Mouse (Mus musculus) gastrocnemius, adult 8-10 months (tissue): ENCODE results near the gene Kcnb1. TPM values are rescaled to one million over a fixed set of nuclear protein-coding genes. Genes with fewer than 3 reads are reported as not detected.

ENCODE experiments used
- DNase-seq, 2 experiments: peaks; one replicate each; pipeline ENCODE4 v3.0.0; 2022; ENCODE audit warnings: low spot score in 2 of 2
- total RNA-seq, 4 experiments: library from RNA; stranded (reverse); gene quantifications; 2 replicates each; pipeline ENCODE4 v1.2.4; 2022

The Kcnb1 gene
- total RNA-seq, 4 experiments from 2014 or later: 15.8 to 28.1 (median 25.7) TPM

- DNase-seq: no peak
These were observed 22.3 kb downstream of the Kcnb1 start for GRCm38 (mm10) chr2:167167515-167168212.

GRCm38 (mm10) chr2:167163600-167163999, 26.4 kb downstream of the Kcnb1 start:
- no peak for DNase-seq

DNA sequence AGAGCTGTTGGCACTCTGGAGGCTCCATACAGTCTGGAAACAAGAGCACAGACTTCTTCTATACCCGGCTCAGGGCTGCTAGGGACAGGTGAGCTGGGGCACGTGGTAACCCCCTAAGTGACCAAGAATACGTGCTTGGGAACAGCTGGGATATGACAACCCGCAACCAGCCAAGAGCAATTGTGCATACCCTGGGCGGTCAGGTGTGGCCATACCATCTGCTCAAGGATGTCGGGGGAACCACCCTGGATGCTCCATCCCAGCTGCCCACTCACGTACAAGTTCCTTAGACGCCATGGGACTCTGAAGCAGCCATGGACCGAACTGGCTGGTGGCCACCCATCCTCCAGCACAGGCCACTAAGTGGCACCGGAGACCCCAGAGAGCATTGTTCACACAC, 26.8 kb downstream of the Kcnb1 start:
- DNase-seq: no peak

GRCm38 (mm10) chr2:167162516-167163021, 27.4 kb downstream of the Kcnb1 start:
- DNase-seq: peak in 1 of 2 experiments; percentile 34

DNA sequence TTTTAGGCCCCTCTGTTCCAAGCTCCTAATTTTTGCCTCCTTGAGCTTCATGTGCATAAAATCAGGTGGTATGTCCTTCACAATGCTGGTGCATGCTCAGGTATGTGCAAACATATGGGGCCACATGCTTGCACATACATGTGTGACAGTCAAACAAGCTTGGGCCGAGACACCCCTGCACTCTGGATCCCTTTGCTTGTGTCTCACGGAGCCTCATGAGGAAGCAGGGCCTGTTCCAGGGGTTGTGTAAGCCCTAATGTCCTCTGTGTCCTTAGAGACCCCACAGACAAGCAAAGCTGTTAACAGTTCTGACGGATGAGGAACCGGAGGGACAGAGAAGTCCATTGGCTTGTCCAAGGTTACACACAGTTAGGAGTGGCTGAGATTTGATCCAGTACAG, 30.2 kb downstream of the Kcnb1 start:
- DNase-seq: no peak

- no peak for DNase-seq
These were observed 31.2 kb downstream of the Kcnb1 start for GRCm38 (mm10) chr2:167158780-167159179.

GRCm38 (mm10) chr2:167156118-167156715, 33.7 kb downstream of the Kcnb1 start:
- no peak for DNase-seq

DNA sequence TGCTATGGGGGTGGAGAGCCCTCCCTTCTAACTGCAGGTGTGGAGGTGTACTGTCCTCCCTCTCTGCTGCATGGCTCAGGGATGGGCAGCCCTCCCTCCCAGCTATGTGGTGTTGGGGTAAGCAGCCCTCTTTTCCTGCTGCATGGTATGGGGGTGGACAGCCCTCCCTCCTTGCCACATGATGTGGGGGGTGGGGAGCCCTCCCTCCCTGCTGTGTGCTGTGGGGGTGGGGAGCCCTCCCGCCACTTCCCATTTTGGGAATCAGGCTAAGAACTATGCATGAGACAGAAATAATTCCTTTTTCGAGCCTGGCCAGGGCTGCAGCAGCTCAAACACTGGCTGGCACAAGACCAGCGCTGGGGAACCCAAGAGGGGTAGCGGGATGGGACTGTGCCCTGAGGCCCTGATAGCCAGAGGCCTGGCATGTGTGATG, 34.4 kb downstream of the Kcnb1 start:
- no peak for DNase-seq

DNA sequence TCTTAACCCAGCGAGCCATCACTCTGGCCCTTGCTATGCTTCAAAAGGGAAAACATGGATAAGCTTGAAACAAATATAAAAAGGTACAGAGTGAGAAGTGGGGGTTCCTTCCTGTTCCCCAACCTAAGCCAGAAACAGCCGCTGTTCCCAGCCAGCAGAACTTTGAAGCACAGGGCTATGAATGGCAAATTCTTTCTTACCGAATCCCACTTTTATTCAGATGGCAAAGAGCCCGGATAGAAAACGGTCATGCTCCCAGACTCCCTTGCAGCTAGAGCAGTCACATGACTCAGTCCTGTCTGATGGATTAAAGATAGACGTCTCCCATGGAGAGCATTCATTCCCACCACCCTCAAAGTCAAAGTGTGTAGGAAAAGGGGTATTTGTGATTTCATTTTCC, 39.1 kb downstream of the Kcnb1 start:
- DNase-seq: no peak

GRCm38 (mm10) chr2:167150135-167150534, 39.8 kb downstream of the Kcnb1 start:
- no peak for DNase-seq

DNA sequence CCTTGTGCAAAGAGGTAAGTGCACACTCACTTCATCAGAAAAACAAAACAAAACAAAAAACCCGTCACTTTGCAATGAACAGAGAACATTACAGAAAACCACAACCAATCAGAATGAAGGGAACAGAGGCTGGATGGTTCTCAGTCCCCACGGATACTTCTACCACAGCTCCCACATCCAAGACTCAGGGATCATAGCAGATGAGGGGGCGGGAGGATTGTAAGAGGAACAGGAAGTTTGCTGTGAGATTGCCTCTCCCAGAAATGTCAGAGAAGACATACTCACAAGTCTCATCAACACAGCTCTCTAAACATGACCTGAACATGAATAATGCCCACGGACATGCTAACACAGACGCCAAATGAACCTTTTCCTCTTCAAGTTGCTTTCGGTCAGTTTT, 40.9 kb downstream of the Kcnb1 start:
- no peak for DNase-seq

- no peak for DNase-seq
These were observed 42.2 kb downstream of the Kcnb1 start for GRCm38 (mm10) chr2:167147708-167148107.

DNA sequence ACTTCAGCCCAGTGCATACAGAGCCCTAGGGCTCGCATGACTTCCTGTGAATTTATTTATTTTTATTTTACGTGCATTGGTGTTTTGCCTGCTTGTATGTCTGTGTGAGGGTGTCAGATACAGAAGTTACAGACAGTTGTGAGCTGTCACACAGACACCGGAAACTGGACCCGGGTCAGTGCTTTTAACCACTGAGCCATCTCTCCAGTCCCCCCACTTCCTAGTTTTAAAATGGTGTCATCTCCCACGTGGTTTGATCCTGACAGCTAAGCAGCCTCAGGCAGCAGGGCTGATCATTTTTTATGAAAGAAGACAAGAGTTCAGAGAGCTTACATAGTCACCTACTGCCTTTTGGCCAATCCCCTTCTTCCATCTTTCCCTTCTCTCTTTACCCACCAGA, 44.1 kb downstream of the Kcnb1 start:
- no peak for DNase-seq

DNA sequence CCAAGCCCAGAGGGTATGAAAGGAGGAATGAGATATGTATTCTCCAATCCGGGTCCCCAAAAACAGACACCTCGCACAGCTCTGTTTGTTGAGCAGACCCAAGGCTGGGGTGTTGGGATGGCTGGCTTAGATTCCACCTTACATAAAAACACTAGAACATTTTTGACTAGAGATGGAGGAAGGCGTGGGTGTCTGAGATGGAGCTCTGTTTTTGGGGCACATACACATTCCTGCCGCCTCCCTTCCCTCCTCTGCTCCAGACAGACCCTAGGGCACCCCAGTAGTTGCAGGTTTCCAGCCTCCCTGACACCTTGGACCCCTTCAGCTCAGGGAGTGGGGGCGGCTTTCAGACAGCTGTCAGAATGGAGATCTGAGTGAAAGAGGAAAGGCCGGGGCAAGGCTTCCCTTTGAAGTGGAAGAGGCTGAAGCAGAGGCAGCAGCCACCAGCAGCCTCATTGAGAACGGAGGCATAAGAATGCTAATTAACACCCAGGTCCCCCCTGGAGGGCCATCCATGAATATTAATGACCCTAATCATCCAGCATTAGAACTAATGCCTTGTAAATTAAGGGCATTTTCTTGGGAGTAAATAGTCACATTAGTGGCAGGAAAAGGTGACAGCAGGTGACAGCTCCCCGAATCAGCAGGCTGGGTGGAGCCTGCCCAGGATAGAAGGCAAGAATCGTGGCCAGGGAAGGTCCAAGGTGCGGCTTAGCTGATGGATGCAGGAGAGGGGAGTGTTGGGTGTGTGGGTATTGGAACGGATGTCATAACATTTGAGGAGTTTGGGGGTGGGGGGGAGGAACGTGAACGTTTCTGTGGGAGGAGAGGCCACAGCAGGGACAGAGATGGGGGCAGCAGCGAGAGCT, 45.3 kb downstream of the Kcnb1 start:
- DNase-seq: no peak

- no peak for DNase-seq
These were observed 46.0 kb downstream of the Kcnb1 start for GRCm38 (mm10) chr2:167143914-167144313.

DNA sequence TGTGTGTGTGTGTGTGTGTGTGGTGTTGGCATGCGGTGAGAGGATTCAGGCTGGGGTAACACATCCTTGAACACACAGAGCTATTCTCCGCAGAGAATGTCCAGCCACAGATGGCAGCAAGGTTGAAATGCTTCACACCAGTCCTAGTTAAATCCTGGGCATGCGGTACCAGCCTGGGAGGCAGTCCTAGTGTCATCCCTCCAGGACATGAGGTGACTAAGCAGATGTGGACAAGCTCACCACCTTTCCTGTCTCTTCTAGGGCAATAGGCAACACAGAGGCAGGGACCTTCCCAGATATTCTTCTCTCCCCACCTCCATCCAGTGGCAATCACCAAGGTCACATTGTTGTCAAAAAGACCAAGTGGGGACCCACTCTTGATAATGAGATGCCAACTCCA, 47.7 kb downstream of the Kcnb1 start:
- no peak for DNase-seq

- DNase-seq: no peak
These were observed 48.1 kb downstream of the Kcnb1 start for GRCm38 (mm10) chr2:167141810-167142209.

DNA sequence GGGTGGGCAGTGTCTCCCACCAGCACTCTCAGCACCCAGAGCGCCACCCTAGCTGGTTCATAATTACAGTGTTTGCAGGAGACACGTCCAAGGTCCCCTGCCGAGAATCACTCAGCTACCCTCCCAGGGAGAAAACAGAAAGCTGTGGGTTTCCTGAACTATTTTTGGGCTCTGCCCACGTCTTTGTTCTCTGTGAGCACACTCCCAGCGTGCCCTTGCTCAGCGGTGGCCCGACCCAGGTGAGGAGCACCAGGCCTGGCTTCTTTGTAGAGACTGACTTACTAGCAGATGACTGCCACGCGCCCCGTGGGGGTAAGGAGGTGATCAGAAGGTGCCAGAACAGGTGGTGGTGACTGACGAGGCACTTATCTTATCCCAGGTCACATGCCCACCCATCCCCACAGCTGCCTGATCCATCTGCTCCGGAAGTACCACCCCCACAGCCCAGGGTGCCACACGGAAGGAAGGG, 50.1 kb downstream of the Kcnb1 start:
- no peak for DNase-seq

GRCm38 (mm10) chr2:167138611-167139010, 51.3 kb downstream of the Kcnb1 start:
- no peak for DNase-seq

DNA sequence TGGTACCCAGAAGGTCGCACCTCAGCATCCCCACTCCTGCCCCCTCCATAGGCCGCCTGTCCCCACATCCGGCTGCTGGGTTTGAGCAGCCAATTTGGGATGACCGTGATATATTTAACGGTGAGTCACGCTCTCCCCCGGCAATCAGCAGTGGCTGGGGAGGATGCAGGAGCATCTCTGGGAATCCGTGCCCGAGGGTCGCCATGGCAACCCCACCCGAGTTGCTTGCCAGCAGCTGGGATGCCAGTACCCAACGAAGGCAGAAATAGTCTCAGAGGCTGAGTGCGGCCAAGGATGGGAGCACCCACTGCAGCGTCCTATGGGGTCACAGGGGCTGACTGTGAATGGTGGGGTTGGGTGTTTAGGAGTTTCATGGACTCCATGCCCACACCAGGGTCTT, 53.0 kb downstream of the Kcnb1 start:
- no peak for DNase-seq

DNA sequence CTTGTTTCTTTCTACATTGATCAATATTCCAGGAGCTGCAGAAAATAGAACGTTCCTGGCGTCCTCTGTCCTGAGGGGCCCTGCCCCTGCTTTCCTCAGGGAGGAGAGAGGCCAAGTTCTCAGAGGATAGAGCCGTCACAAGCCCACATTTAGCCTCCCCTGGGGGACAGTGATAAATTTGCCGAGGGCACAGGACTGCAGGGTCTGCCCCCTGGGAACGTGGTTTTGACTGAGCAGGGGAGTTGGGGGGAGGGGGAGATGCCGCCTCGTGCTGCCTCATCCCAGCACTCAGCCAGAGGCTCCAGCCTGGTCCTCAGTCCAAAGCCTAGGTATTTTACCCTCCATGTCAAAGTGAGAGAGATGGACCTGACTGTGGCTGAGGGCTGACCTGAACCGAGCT, 57.9 kb downstream of the Kcnb1 start:
- no peak for DNase-seq
